Mouse (Mus musculus) liver, postnatal 0 days (tissue): ENCODE data around the gene Procr. TPM values are rescaled to one million over a fixed set of nuclear protein-coding genes. Genes with fewer than 3 reads are reported as not detected.
A peak's percentile ranks its signal among the peaks of the same experiment; 100 is the strongest.

Experiments used
- ATAC-seq: fragments of 200-750 bp; cut with Nextera tagmentation; 2 replicates; pipeline ENCODE4 v1.8.0; 2017; ENCODE audit warnings: mild to moderate bottlenecking, moderate library complexity
- DNase-seq: peaks from one replicate; pipeline ENCODE4 v3.0.0-alpha.2; 2016
- H3K27ac ChIP-seq: fragments of 300-500 bp; sonication (generic); 2 replicates; pipeline ENCODE4 v1.5.1; 2014; ENCODE audit warnings: antibody characterized with exemption, moderate library complexity, mild to moderate bottlenecking, low read depth
- H3K27me3 ChIP-seq: fragments of 300-500 bp; sonication (generic); 2 replicates; pipeline ENCODE4 v1.6.1; 2014; ENCODE audit warnings: low read length, control low read depth, mixed read lengths; ENCODE audit not compliant: insufficient read depth
- H3K36me3 ChIP-seq: fragments of 300-500 bp; sonication (generic); replicated peaks from 2 replicates; pipeline ENCODE4 v1.6.1; 2014; ENCODE audit warnings: mild to moderate bottlenecking, control low read depth, low read length, moderate library complexity, mixed read lengths; ENCODE audit not compliant: insufficient read depth
- H3K4me1 ChIP-seq: fragments of 300-500 bp; sonication (generic); 2 replicates; pipeline ENCODE4 v1.6.1; 2014; ENCODE audit warnings: antibody characterized with exemption, mild to moderate bottlenecking, control low read depth; ENCODE audit not compliant: insufficient read depth
- H3K4me2 ChIP-seq: fragments of 300-500 bp; sonication (generic); 2 replicates; pipeline ENCODE4 v1.6.1; 2014; ENCODE audit warnings: low read depth, mild to moderate bottlenecking, low read length, moderate library complexity, mixed read lengths
- H3K4me3 ChIP-seq: fragments of 300-500 bp; sonication (generic); 2 replicates; pipeline ENCODE4 v1.5.1; 2014; ENCODE audit warnings: low read depth, low read length
- H3K9ac ChIP-seq: fragments of 300-500 bp; sonication (generic); replicated peaks from 2 replicates; pipeline ENCODE4 v1.6.1; 2014; ENCODE audit warnings: mild to moderate bottlenecking, moderate library complexity
- H3K9me3 ChIP-seq: fragments of 300-500 bp; sonication (generic); 2 replicates; pipeline ENCODE4 v1.6.1; 2016; ENCODE audit warnings: mild to moderate bottlenecking, control low read depth, low read length, mixed read lengths
- CTCF ChIP-seq: sonication (generic); IDR thresholded peaks from 2 replicates; pipeline ENCODE4 v1.5.1; 2016; ENCODE audit warnings: antibody characterized with exemption, low read depth
- EP300 ChIP-seq: IDR thresholded peaks from 2 replicates; pipeline ENCODE4 v1.6.1; 2016; ENCODE audit warnings: antibody characterized with exemption, low read depth, mild to moderate bottlenecking
- WGBS: fragments of 180-500 bp; shearing (Covaris S2); extraction: QIAGEN DNeasy Blood & Tissue Kit; methylation state at CpG from one replicate; pipeline ENCODE4 v1.1.7; 2014; ENCODE audit not compliant: insufficient replicate concordance; 5-methylcytosine and 5-hydroxymethylcytosine counted together
- polyA plus RNA-seq: library from polyadenylated mRNA; unstranded; fragments of >200 nt; fragmentation: Nextera tagmentation; extraction: Ambion mirVana; gene quantifications from 2 replicates; pipeline ENCODE4 v1.2.1, GENCODE M21; 2015

Procr gene
- polyA plus RNA-seq, 1 experiment from 2014 or later, result 1.7 TPM

GRCm38 (mm10) chr2:155720585-155720984, 30.3 kb upstream of the Procr start:
- Histone ChIP-seq H3K4me3 (no peak overlapping the region), H3K9ac (no peak overlapping the region; the same call in 1 of the 2 replicates), H3K4me1 (no peaks in the 10 kb centered on the region), H3K9me3 (no peaks in the 10 kb centered on the region), H3K4me2 (no peak overlapping the region), H3K36me3 (peaks cover 37% of the 10 kb centered on the region), H3K27me3 (no peaks in the 10 kb centered on the region), H3K27ac (no peak overlapping the region)
- WGBS, result 70% methylated on average over 5 of the region's 5 CpGs
- DNase-seq, result no peak
- no peak for ATAC-seq
- TF ChIP-seq CTCF (no peak), EP300 (no peak)

GRCm38 (mm10) chr2:155724036-155724435, 26.9 kb upstream of the Procr start:
- Histone ChIP-seq H3K27ac (no peak overlapping the region), H3K9me3 (no peaks in the 10 kb centered on the region), H3K4me3 (no peak overlapping the region), H3K4me1 (peaks cover 22% of the 10 kb centered on the region), H3K4me2 (no peak overlapping the region), H3K27me3 (no peaks in the 10 kb centered on the region), H3K9ac (no peak overlapping the region), H3K36me3 (peaks cover 24% of the 10 kb centered on the region)
- ATAC-seq (no peak), DNase-seq (no peak)
- WGBS, result 53% methylated on average over 5 of the region's 5 CpGs
- TF ChIP-seq CTCF (no peak), EP300 (no peak)

- Histone ChIP-seq H3K27ac (no peak overlapping the region), H3K9me3 (no peaks in the 10 kb centered on the region), H3K36me3 (peaks cover 21% of the 10 kb centered on the region), H3K9ac (no peak overlapping the region), H3K27me3 (no peaks in the 10 kb centered on the region), H3K4me2 (no peak overlapping the region), H3K4me1 (peaks cover 22% of the 10 kb centered on the region), H3K4me3 (no peak overlapping the region)
- no peak for DNase-seq
- WGBS, result 68% methylated on average over 6 of the region's 6 CpGs
- no peak for ATAC-seq
- TF ChIP-seq EP300 (no peak), CTCF (no peak)
Observed at GRCm38 (mm10) chr2:155724526-155724925, 26.4 kb upstream of the Procr start.

GRCm38 (mm10) chr2:155726302-155726701, 24.6 kb upstream of the Procr start:
- H3K4me1 ChIP-seq, result peaks cover 22% of the 10 kb centered on the region
- H3K4me3 ChIP-seq, result no peak overlapping the region
- no peaks in the 10 kb centered on the region for H3K27me3 ChIP-seq
- no peak overlapping the region for H3K4me2 ChIP-seq
- TF ChIP-seq EP300 (no peak), CTCF (no peak)
- H3K9ac ChIP-seq, result no peak overlapping the region
- ATAC-seq, result peak; percentile 57
- H3K27ac ChIP-seq, result peak overlapping the region; percentile 1; the same call in 1 of the 2 replicates
- 45% methylated on average over 7 of the region's 7 CpGs for WGBS
- H3K9me3 ChIP-seq, result no peaks in the 10 kb centered on the region
- H3K36me3 ChIP-seq, result peaks cover 13% of the 10 kb centered on the region
- DNase-seq, result peak; percentile 24

- TF ChIP-seq CTCF (no peak), EP300 (no peak)
- H3K27me3 ChIP-seq, result no peaks in the 10 kb centered on the region
- DNase-seq (no peak), ATAC-seq (peak; percentile 62)
- peaks cover 8% of the 10 kb centered on the region; the same call in 1 of the 2 replicates for H3K36me3 ChIP-seq
- H3K9me3 ChIP-seq, result no peaks in the 10 kb centered on the region
- peak overlapping the region; percentile 98 for H3K4me2 ChIP-seq
- 62% methylated on average over 7 of the region's 7 CpGs for WGBS
- H3K4me1 ChIP-seq, result peaks cover 22% of the 10 kb centered on the region
- H3K9ac ChIP-seq, result no peak overlapping the region
- peak overlapping the region; percentile 51 for H3K27ac ChIP-seq
- H3K4me3 ChIP-seq, result peak overlapping the region; percentile 92
Observed at GRCm38 (mm10) chr2:155727764-155728395, 23.0 kb upstream of the Procr start.

- Histone ChIP-seq H3K36me3 (peaks cover 3% of the 10 kb centered on the region; the same call in 1 of the 2 replicates), H3K4me1 (peaks cover 22% of the 10 kb centered on the region), H3K4me3 (peak overlapping the region; percentile 92), H3K9ac (peak overlapping the region; percentile 77), H3K9me3 (no peaks in the 10 kb centered on the region), H3K27ac (peak overlapping the region; percentile 46; the same call in 1 of the 2 replicates), H3K4me2 (peak overlapping the region; percentile 98), H3K27me3 (no peaks in the 10 kb centered on the region)
- WGBS, result 6% methylated on average over 15 of the region's 15 CpGs
- ATAC-seq (no peak), DNase-seq (no peak)
- TF ChIP-seq CTCF (no peak), EP300 (no peak)
Observed at GRCm38 (mm10) chr2:155728742-155729141, 22.2 kb upstream of the Procr start.
